Comparison of ENCODE assay signal across 20 mouse cellular contexts in the genomic region with DNA sequence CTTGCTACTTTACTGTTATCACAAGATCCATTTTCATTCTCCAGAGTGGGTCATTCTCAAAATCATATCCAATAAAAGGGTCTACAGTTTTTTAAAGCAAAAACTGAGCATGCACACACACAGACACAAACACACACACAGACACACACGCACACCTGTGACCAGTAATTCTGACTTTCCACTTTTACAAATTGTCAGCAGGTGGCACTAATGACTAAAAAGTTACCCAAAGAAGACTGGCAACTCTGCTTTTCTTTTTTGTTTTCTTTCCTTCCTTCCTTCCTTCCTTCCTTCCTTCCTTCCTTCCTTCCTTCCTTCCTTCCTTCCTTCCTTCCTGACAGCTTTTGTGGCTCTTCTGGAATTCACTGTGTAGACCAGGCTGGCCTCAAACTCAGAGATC. TPM values are rescaled to one million over a fixed set of nuclear protein-coding genes. Genes with fewer than 3 reads are reported as not detected.
A peak's percentile ranks its signal among the peaks of the same experiment; 100 is the strongest.
DNase-seq lines count a peak whose midpoint lies in the region; ATAC-seq and TF ChIP-seq lines count a peak whose summit lies in the region.
"Had no signal": no experiment of that assay in that cellular context is flagged by ENCODE, and none has a peak within 500 bp of the region (broad histone marks: within the 10 kb centered on the region; RNA-seq: fewer than 3 reads in every experiment).

No protein-coding gene starts in this region.

- no peak overlapping the region for H3K27ac ChIP-seq in kidney, postnatal 0 days
- no peak overlapping the region for H3K27ac ChIP-seq in kidney, embryonic 15.5 days
- no peak overlapping the region for H3K27ac ChIP-seq in spleen, adult 2 months (ENCODE audit: insufficient read depth, low read length)
- no peak overlapping the region for H3K27ac ChIP-seq in neural tube, embryonic 15.5 days (replicated peaks)
- H3K27ac ChIP-seq: macrophage; midbrain, embryonic 13.5 days; neural tube, embryonic 12.5 days had no signal

- H3K4me1 ChIP-seq in kidney, postnatal 0 days (replicated peaks; ENCODE audit: insufficient read depth, low read length), result no peaks in the 10 kb centered on the region
- H3K4me1 ChIP-seq in kidney, embryonic 15.5 days, result peaks cover 4% of the 10 kb centered on the region; the same call in 1 of the 2 replicates
- H3K4me1 ChIP-seq in spleen, adult 2 months (ENCODE audit: control insufficient read depth, insufficient read depth, insufficient read length), result no peaks in the 10 kb centered on the region
- H3K4me1 ChIP-seq in neural tube, embryonic 15.5 days, result 0 out of 2 replicates have a peak, but pooled peaks cover 3% of the 10 kb centered on the region
- H3K4me1 ChIP-seq: neural tube, embryonic 12.5 days had no signal

- H3K27me3 ChIP-seq in kidney, postnatal 0 days (ENCODE audit: insufficient read depth, low read length), result no peaks in the 10 kb centered on the region; the same call in 1 of the 2 replicates
- peaks cover 15% of the 10 kb centered on the region; the same call in 1 of the 2 replicates for H3K27me3 ChIP-seq in kidney, embryonic 15.5 days
- H3K27me3 ChIP-seq in spleen, adult 2 months (ENCODE audit: control insufficient read depth, insufficient read depth, low read length), result no peaks in the 10 kb centered on the region
- no peaks in the 10 kb centered on the region for H3K27me3 ChIP-seq in neural tube, embryonic 15.5 days (replicated peaks)
- H3K27me3 ChIP-seq: neural tube, embryonic 12.5 days had no signal

- TF ChIP-seq POLR2A in spleen, adult 2 months (IDR thresholded peaks at IDR 0.05; ENCODE audit: low read depth, low read length), result no peak

- H3K36me3 ChIP-seq in kidney, postnatal 0 days (ENCODE audit: insufficient read depth, low read length), result no peaks in the 10 kb centered on the region
- H3K36me3 ChIP-seq in kidney, embryonic 15.5 days, result no peaks in the 10 kb centered on the region
- H3K36me3 ChIP-seq in spleen, adult 2 months (ENCODE audit: control insufficient read depth, insufficient read depth, low read length), result no peaks in the 10 kb centered on the region
- no peaks in the 10 kb centered on the region for H3K36me3 ChIP-seq in neural tube, embryonic 15.5 days
- H3K36me3 ChIP-seq: midbrain, embryonic 13.5 days; neural tube, embryonic 12.5 days had no signal

- peak; percentile 40 for DNase-seq in CD4-positive, CD25-positive, alpha-beta regulatory T cell, adult 2 months (ENCODE audit: low read depth, low spot score)
- no peak for DNase-seq in kidney, postnatal 0 days (ENCODE audit: low spot score)
- no peak for DNase-seq in spleen, adult 2 months (ENCODE audit: low read depth in 1 of 2, low spot score in 2 of 2)
- no peak for DNase-seq in spleen, postnatal 10 days (ENCODE audit: low spot score in 2 of 2)
- DNase-seq in embryo, embryonic 10.5 days (ENCODE audit: low spot score), result no peak
- DNase-seq: cerebellum, adult 9-11 months; heart, postnatal 14 days; kidney, postnatal 10 days; thymus, postnatal 25 days had no signal

- no peak overlapping the region for H3K4me3 ChIP-seq in kidney, postnatal 0 days (replicated peaks; ENCODE audit: low read depth, low read length)
- H3K4me3 ChIP-seq in kidney, embryonic 15.5 days (replicated peaks), result no peak overlapping the region
- H3K4me3 ChIP-seq in spleen, adult 2 months (ENCODE audit: extremely low read depth, insufficient read depth, insufficient read length), result no peak overlapping the region
- no peak overlapping the region for H3K4me3 ChIP-seq in neural tube, embryonic 15.5 days (replicated peaks)
- H3K4me3 ChIP-seq: midbrain, embryonic 13.5 days; neural tube, embryonic 12.5 days had no signal

- no peak overlapping the region for H3K9ac ChIP-seq in kidney, postnatal 0 days (ENCODE audit: low read depth, low read length)
- no peak overlapping the region for H3K9ac ChIP-seq in kidney, embryonic 15.5 days
- no peak overlapping the region for H3K9ac ChIP-seq in neural tube, embryonic 15.5 days (replicated peaks)
- H3K9ac ChIP-seq: midbrain, embryonic 13.5 days; neural tube, embryonic 12.5 days had no signal

- ATAC-seq in CD4-positive, CD25-positive, alpha-beta regulatory T cell, adult 4 months, result no peak
- no peak for ATAC-seq in kidney, postnatal 0 days (replicated peaks; ENCODE audit: low FRiP score, low read depth)
- ATAC-seq in kidney, embryonic 15.5 days (replicated peaks; ENCODE audit: low FRiP score), result no peak
- no peak for ATAC-seq in neural tube, embryonic 15.5 days (ENCODE audit: low FRiP score)
- ATAC-seq: activated CD4-positive, CD25-positive, alpha-beta regulatory T cell, adult 4 months; forebrain, embryonic 14.5 days; hindbrain, embryonic 16.5 days; midbrain, embryonic 13.5 days had no signal

- H3K9me3 ChIP-seq in kidney, postnatal 0 days (replicated peaks; ENCODE audit: low read length), result no peaks in the 10 kb centered on the region
- no peaks in the 10 kb centered on the region for H3K9me3 ChIP-seq in kidney, embryonic 15.5 days (replicated peaks)
- no peaks in the 10 kb centered on the region for H3K9me3 ChIP-seq in neural tube, embryonic 15.5 days (replicated peaks)
- H3K9me3 ChIP-seq: midbrain, embryonic 13.5 days; neural tube, embryonic 12.5 days had no signal

- H3K4me2 ChIP-seq in kidney, postnatal 0 days (ENCODE audit: low read length), result no peak overlapping the region
- no peak overlapping the region for H3K4me2 ChIP-seq in kidney, embryonic 15.5 days
- H3K4me2 ChIP-seq in neural tube, embryonic 15.5 days, result no peak overlapping the region
- H3K4me2 ChIP-seq: liver, embryonic 11.5 days; midbrain, embryonic 13.5 days; neural tube, embryonic 12.5 days had no signal

- TF ChIP-seq CTCF in kidney, postnatal 0 days (IDR thresholded peaks at IDR 0.05; ENCODE audit: low read depth), result peak; percentile 49; the same call in 1 of the 2 replicates
- TF ChIP-seq CTCF in spleen, adult 2 months (IDR thresholded peaks at IDR 0.05; ENCODE audit: extremely low read depth, insufficient read depth, insufficient read length, insufficient replicate concordance), result peak; percentile 9; the same call in 1 of the 2 replicates

- 47% methylated on average over 1 of the region's 1 CpGs for WGBS in kidney, postnatal 0 days
- 42% methylated on average over 1 of the region's 1 CpGs for WGBS in kidney, embryonic 15.5 days
- 19% methylated on average over 1 of the region's 1 CpGs for WGBS in spleen, adult 2 months
- 49% methylated on average over 1 of the region's 1 CpGs for WGBS in neural tube, embryonic 15.5 days

RNA-seq across cellular contexts. Expression of a gene that starts 12.2 kb away (rescaled TPM):
- polyA plus RNA-seq in CD4-positive, CD25-positive, alpha-beta regulatory T cell, adult 4 months (2017; shearing (Covaris generic)), result 100 to 1,000 TPM; 376 to 396 TPM
- polyA plus RNA-seq in kidney, postnatal 0 days (2015; fragmentation: Nextera tagmentation; extraction: Ambion mirVana), result 241 and 254 TPM in 2 replicates
- 144 and 153 TPM in 2 replicates for polyA plus RNA-seq in kidney, embryonic 15.5 days (2015; fragmentation: Nextera tagmentation; extraction: Ambion mirVana)
- polyA plus RNA-seq in spleen, adult 2 months (2012; rRNA removed), result 423 and 439 TPM in 2 replicates
- 52.5 and 72.5 TPM in 2 replicates for polyA plus RNA-seq in neural tube, embryonic 15.5 days (2015; fragmentation: Nextera tagmentation; extraction: Ambion mirVana)

RNA-seq across cellular contexts. Expression of a gene that starts 20.6 kb away (rescaled TPM):
- under 1 TPM in 1 of 2 experiments, not detected in 1; 0.22 TPM for polyA plus RNA-seq in CD4-positive, CD25-positive, alpha-beta regulatory T cell, adult 4 months (2017; shearing (Covaris generic))
- 0.07 and 0.10 TPM in 2 replicates for polyA plus RNA-seq in kidney, postnatal 0 days (2015; fragmentation: Nextera tagmentation; extraction: Ambion mirVana)
- 1.1 and 1.8 TPM in 2 replicates for polyA plus RNA-seq in kidney, embryonic 15.5 days (2015; fragmentation: Nextera tagmentation; extraction: Ambion mirVana)
- polyA plus RNA-seq in spleen, adult 2 months (2012; rRNA removed), result 0.18 and 0.32 TPM in 2 replicates
- polyA plus RNA-seq in neural tube, embryonic 15.5 days (2015; fragmentation: Nextera tagmentation; extraction: Ambion mirVana), result 2.4 and 3.0 TPM in 2 replicates
- polyA plus RNA-seq: activated CD4-positive, CD25-positive, alpha-beta regulatory T cell, adult 4 months; macrophage; small intestine, adult 2 months had no signal

RNA-seq across cellular contexts. Expression of a gene that starts 31.2 kb away (rescaled TPM):
- polyA plus RNA-seq in CD4-positive, CD25-positive, alpha-beta regulatory T cell, adult 4 months (2017; shearing (Covaris generic)), result 1 to 10 TPM; 1.5 to 2.0 TPM
- polyA plus RNA-seq in kidney, postnatal 0 days (2015; fragmentation: Nextera tagmentation; extraction: Ambion mirVana), result not detected in 2 replicates
- polyA plus RNA-seq in kidney, embryonic 15.5 days (2015; fragmentation: Nextera tagmentation; extraction: Ambion mirVana), result 2.1 TPM in 2 replicates
- 0.18 TPM in 1 of 2 replicates, not detected in the other for polyA plus RNA-seq in spleen, adult 2 months (2012; rRNA removed)
- 1.8 TPM in 2 replicates for polyA plus RNA-seq in neural tube, embryonic 15.5 days (2015; fragmentation: Nextera tagmentation; extraction: Ambion mirVana)
- polyA plus RNA-seq: activated CD4-positive, CD25-positive, alpha-beta regulatory T cell, adult 4 months; forebrain, embryonic 14.5 days; macrophage; small intestine, adult 2 months had no signal

RNA-seq across cellular contexts. Expression of a gene that starts 48.4 kb away (rescaled TPM):
- polyA plus RNA-seq in CD4-positive, CD25-positive, alpha-beta regulatory T cell, adult 4 months (2017; shearing (Covaris generic)), result 10 to 100 TPM; 40.6 to 51.4 TPM
- polyA plus RNA-seq in kidney, postnatal 0 days (2015; fragmentation: Nextera tagmentation; extraction: Ambion mirVana), result 26.0 and 28.2 TPM in 2 replicates
- polyA plus RNA-seq in kidney, embryonic 15.5 days (2015; fragmentation: Nextera tagmentation; extraction: Ambion mirVana), result 38.1 and 39.8 TPM in 2 replicates
- polyA plus RNA-seq in spleen, adult 2 months (2012; rRNA removed), result 9.2 and 10.7 TPM in 2 replicates
- polyA plus RNA-seq in neural tube, embryonic 15.5 days (2015; fragmentation: Nextera tagmentation; extraction: Ambion mirVana), result 35.2 and 35.8 TPM in 2 replicates

RNA-seq across cellular contexts. Expression of a gene that starts 50.9 kb away (rescaled TPM):
- not detected for polyA plus RNA-seq in CD4-positive, CD25-positive, alpha-beta regulatory T cell, adult 4 months (2017; shearing (Covaris generic))
- polyA plus RNA-seq in kidney, postnatal 0 days (2015; fragmentation: Nextera tagmentation; extraction: Ambion mirVana), result 1.2 and 1.3 TPM in 2 replicates
- polyA plus RNA-seq in kidney, embryonic 15.5 days (2015; fragmentation: Nextera tagmentation; extraction: Ambion mirVana), result 1.8 and 2.8 TPM in 2 replicates
- polyA plus RNA-seq in spleen, adult 2 months (2012; rRNA removed), result 0.14 and 0.15 TPM in 2 replicates
- polyA plus RNA-seq in neural tube, embryonic 15.5 days (2015; fragmentation: Nextera tagmentation; extraction: Ambion mirVana), result 18.6 and 21.0 TPM in 2 replicates
- polyA plus RNA-seq: activated CD4-positive, CD25-positive, alpha-beta regulatory T cell, adult 4 months had no signal
